Mouse (Mus musculus) neural tube, embryonic 14.5 days (tissue): Measurements from ENCODE around the gene Creb3l2. TPM values are rescaled to one million over a fixed set of nuclear protein-coding genes. Genes with fewer than 3 reads are reported as not detected.

Source experiments
- ATAC-seq: fragments of 200-750 bp; cut with Nextera tagmentation; 2 replicates; pipeline ENCODE4 v1.8.0; 2017; ENCODE audit warnings: low read depth, mild to moderate bottlenecking, moderate TSS enrichment, moderate library complexity
- H3K27ac ChIP-seq: fragments of 300-500 bp; sonication (generic); 2 replicates; pipeline ENCODE4 v1.5.1; 2014; ENCODE audit warnings: low read depth, mild to moderate bottlenecking, control low read depth, low read length, moderate library complexity, mixed read lengths
- H3K27me3 ChIP-seq: fragments of 300-500 bp; sonication (generic); 2 replicates; pipeline ENCODE4 v1.6.1; 2014; ENCODE audit warnings: low read length; ENCODE audit not compliant: control insufficient read depth, insufficient read depth
- H3K36me3 ChIP-seq: fragments of 300-500 bp; sonication (generic); 2 replicates; pipeline ENCODE4 v1.6.1; 2014; ENCODE audit warnings: low read length, mixed read lengths; ENCODE audit not compliant: control insufficient read depth, insufficient read depth
- H3K4me1 ChIP-seq: fragments of 300-500 bp; sonication (generic); 2 replicates; pipeline ENCODE4 v1.6.1; 2014; ENCODE audit warnings: low read length; ENCODE audit not compliant: control insufficient read depth, insufficient read depth
- H3K4me2 ChIP-seq: fragments of 300-500 bp; sonication (generic); 2 replicates; pipeline ENCODE4 v1.6.1; 2014; ENCODE audit warnings: mild to moderate bottlenecking, low read depth, low read length, control low read depth
- H3K4me3 ChIP-seq: fragments of 300-500 bp; sonication (generic); 2 replicates; pipeline ENCODE4 v1.5.1; 2014; ENCODE audit warnings: low read depth, low read length, control low read depth, mixed read lengths
- H3K9ac ChIP-seq: fragments of 300-500 bp; sonication (generic); replicated peaks from 2 replicates; pipeline ENCODE4 v1.6.1; 2014; ENCODE audit warnings: low read depth, mild to moderate bottlenecking, control low read depth, low read length, mixed read lengths
- H3K9me3 ChIP-seq: fragments of 300-500 bp; sonication (generic); 2 replicates; pipeline ENCODE4 v1.6.1; 2016; ENCODE audit warnings: low read length; ENCODE audit not compliant: control insufficient read depth
- WGBS: fragments of 180-500 bp; shearing (Covaris S2); extraction: QIAGEN DNeasy Blood & Tissue Kit; methylation state at CpG from one replicate; pipeline ENCODE4 v1.1.7; 2014; 5-methylcytosine and 5-hydroxymethylcytosine counted together
- polyA plus RNA-seq: library from polyadenylated mRNA; unstranded; fragments of >200 nt; fragmentation: Nextera tagmentation; extraction: Ambion mirVana; gene quantifications from 2 replicates; pipeline ENCODE4 v1.2.1, GENCODE M21; 2014

The Creb3l2 gene
- polyA plus RNA-seq, 1 experiment from 2014 or later: 2.3 TPM

GRCm38 (mm10) chr6:37299562-37300390 is 142.2 kb downstream of the Creb3l2 start, which contains the start of gene Dgki:
Gene Dgki, minus strand, starts transcription at chr6:37300184.
- ATAC-seq: peak; percentile 98
- Histone ChIP-seq H3K27me3 (no peaks in the 10 kb centered on the region), H3K4me1 (peaks cover 16% of the 10 kb centered on the region), H3K27ac (peak within 1 kb of the TSS; percentile 70), H3K4me3 (peak within 1 kb of the TSS; percentile 68), H3K36me3 (no peaks in the 10 kb centered on the region), H3K9ac (peak within 1 kb of the TSS; percentile 74), H3K9me3 (no peaks in the 10 kb centered on the region), H3K4me2 (peak within 1 kb of the TSS; percentile 77)
- under 1% methylated on average over 53 of the region's 65 CpGs for WGBS

- no peak for ATAC-seq
- peaks cover 16% of the 10 kb centered on the region for H3K4me1 ChIP-seq
- peak overlapping the region; percentile 77 for H3K4me2 ChIP-seq
- H3K4me3 ChIP-seq: peak overlapping the region; percentile 68
- 35% methylated on average over 4 of the region's 4 CpGs for WGBS
- no peak overlapping the region for H3K27ac ChIP-seq
- no peaks in the 10 kb centered on the region for H3K27me3 ChIP-seq
- H3K36me3 ChIP-seq: no peaks in the 10 kb centered on the region
- peak overlapping the region; percentile 74 for H3K9ac ChIP-seq
- no peaks in the 10 kb centered on the region for H3K9me3 ChIP-seq
Measured at GRCm38 (mm10) chr6:37298982-37299381, 143.0 kb downstream of the Creb3l2 start.

- Histone ChIP-seq H3K4me2 (peak overlapping the region; percentile 77), H3K36me3 (no peaks in the 10 kb centered on the region), H3K27ac (no peak overlapping the region), H3K27me3 (no peaks in the 10 kb centered on the region), H3K4me1 (peaks cover 16% of the 10 kb centered on the region), H3K9me3 (no peaks in the 10 kb centered on the region), H3K4me3 (peak overlapping the region; percentile 68; the same call in 1 of the 2 replicates), H3K9ac (no peak overlapping the region; the same call in 1 of the 2 replicates)
- 32% methylated on average over 8 of the region's 8 CpGs for WGBS
- ATAC-seq: no peak
Measured at GRCm38 (mm10) chr6:37297744-37298482, 144.0 kb downstream of the Creb3l2 start.

- Histone ChIP-seq H3K27ac (no peak overlapping the region), H3K9ac (no peak overlapping the region), H3K27me3 (no peaks in the 10 kb centered on the region), H3K36me3 (no peaks in the 10 kb centered on the region), H3K4me1 (peaks cover 2% of the 10 kb centered on the region; the same call in 1 of the 2 replicates), H3K4me2 (no peak overlapping the region), H3K4me3 (no peak overlapping the region), H3K9me3 (no peaks in the 10 kb centered on the region)
- 84% methylated on average over 2 of the region's 2 CpGs for WGBS
- ATAC-seq: no peak
Measured at GRCm38 (mm10) chr6:37292068-37292467, 149.9 kb downstream of the Creb3l2 start.

- Histone ChIP-seq H3K4me1 (0 out of 2 replicates have a peak, but pooled peaks cover 2% of the 10 kb centered on the region), H3K27ac (no peak overlapping the region), H3K9ac (no peak overlapping the region), H3K27me3 (no peaks in the 10 kb centered on the region), H3K4me3 (no peak overlapping the region), H3K36me3 (no peaks in the 10 kb centered on the region), H3K4me2 (no peak overlapping the region), H3K9me3 (no peaks in the 10 kb centered on the region)
- no peak for ATAC-seq
- 96% methylated on average over 1 of the region's 1 CpGs for WGBS
Measured at GRCm38 (mm10) chr6:37291171-37291570, 150.8 kb downstream of the Creb3l2 start.

- Histone ChIP-seq H3K9me3 (no peaks in the 10 kb centered on the region), H3K4me1 (0 out of 2 replicates have a peak, but pooled peaks cover 2% of the 10 kb centered on the region), H3K27ac (no peak overlapping the region), H3K4me3 (no peak overlapping the region), H3K4me2 (no peak overlapping the region), H3K36me3 (no peaks in the 10 kb centered on the region), H3K9ac (no peak overlapping the region), H3K27me3 (no peaks in the 10 kb centered on the region)
- ATAC-seq: no peak
- WGBS: 94% methylated on average over 3 of the region's 3 CpGs
Measured at GRCm38 (mm10) chr6:37290691-37291090, 151.3 kb downstream of the Creb3l2 start.

- Histone ChIP-seq H3K9ac (no peak overlapping the region), H3K27ac (no peak overlapping the region), H3K9me3 (no peaks in the 10 kb centered on the region), H3K27me3 (no peaks in the 10 kb centered on the region), H3K4me3 (no peak overlapping the region), H3K36me3 (no peaks in the 10 kb centered on the region), H3K4me2 (no peak overlapping the region), H3K4me1 (no peaks in the 10 kb centered on the region)
- 91% methylated on average over 4 of the region's 4 CpGs for WGBS
- ATAC-seq: no peak
Measured at GRCm38 (mm10) chr6:37286134-37286533, 155.8 kb downstream of the Creb3l2 start.

- Histone ChIP-seq H3K9ac (no peak overlapping the region), H3K9me3 (no peaks in the 10 kb centered on the region), H3K4me3 (no peak overlapping the region), H3K4me2 (no peak overlapping the region), H3K4me1 (no peaks in the 10 kb centered on the region), H3K27ac (no peak overlapping the region), H3K27me3 (no peaks in the 10 kb centered on the region), H3K36me3 (no peaks in the 10 kb centered on the region)
- no peak for ATAC-seq
- 90% methylated on average over 9 of the region's 9 CpGs for WGBS
Measured at GRCm38 (mm10) chr6:37284879-37285278, 157.1 kb downstream of the Creb3l2 start.

- H3K27ac ChIP-seq: no peak overlapping the region
- no peak for ATAC-seq
- H3K4me2 ChIP-seq: no peak overlapping the region
- H3K4me1 ChIP-seq: no peaks in the 10 kb centered on the region
- no peak overlapping the region for H3K9ac ChIP-seq
- no peak overlapping the region for H3K4me3 ChIP-seq
- 71% methylated on average over 2 of the region's 2 CpGs for WGBS
- no peaks in the 10 kb centered on the region for H3K9me3 ChIP-seq
- H3K36me3 ChIP-seq: no peaks in the 10 kb centered on the region
- H3K27me3 ChIP-seq: no peaks in the 10 kb centered on the region
Measured at GRCm38 (mm10) chr6:37283336-37283735, 158.6 kb downstream of the Creb3l2 start.
